Mouse (Mus musculus) G1E-ER4 (cell line): Measurements from ENCODE around the gene Mier3. TPM values are rescaled to one million over a fixed set of nuclear protein-coding genes. Genes with fewer than 3 reads are reported as not detected.

Source experiments
- GATA1 ChIP-seq: IDR thresholded peaks from one replicate; pipeline ENCODE4 v1.8.0; 2012; ENCODE audit warnings: low read length, inconsistent platforms
- polyA plus RNA-seq: library from polyadenylated mRNA; stranded (reverse); fragments of >175 nt; gene quantifications from 2 replicates; pipeline ENCODE4 v1.2.3, GENCODE M21; 2012

Gene Mier3
- 0.99 and 1.2 TPM in 2 replicates for polyA plus RNA-seq

DNA sequence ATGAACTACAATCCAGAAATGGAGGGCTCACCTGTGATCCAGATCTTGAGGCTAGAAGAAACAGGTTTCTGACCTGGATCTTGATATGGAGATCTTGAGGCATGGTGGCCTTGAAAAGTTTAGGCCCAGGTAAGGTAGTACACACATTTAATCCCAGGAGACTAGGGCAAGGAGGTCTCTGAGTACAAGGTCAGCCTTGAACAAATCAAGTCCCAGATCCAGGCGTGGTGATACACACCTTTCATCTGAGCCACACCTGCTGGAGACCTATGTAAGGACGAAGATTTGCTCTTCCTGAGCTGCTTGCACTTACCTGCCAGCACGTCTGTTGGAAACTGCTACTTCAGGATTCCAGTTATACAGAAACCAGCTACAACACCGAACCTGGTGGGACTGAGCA is at the start of gene Mier3:
Gene Mier3 (plus strand): TSS at position 301 of the 400 bp plus-strand sequence.
- no peak for TF ChIP-seq GATA1

DNA sequence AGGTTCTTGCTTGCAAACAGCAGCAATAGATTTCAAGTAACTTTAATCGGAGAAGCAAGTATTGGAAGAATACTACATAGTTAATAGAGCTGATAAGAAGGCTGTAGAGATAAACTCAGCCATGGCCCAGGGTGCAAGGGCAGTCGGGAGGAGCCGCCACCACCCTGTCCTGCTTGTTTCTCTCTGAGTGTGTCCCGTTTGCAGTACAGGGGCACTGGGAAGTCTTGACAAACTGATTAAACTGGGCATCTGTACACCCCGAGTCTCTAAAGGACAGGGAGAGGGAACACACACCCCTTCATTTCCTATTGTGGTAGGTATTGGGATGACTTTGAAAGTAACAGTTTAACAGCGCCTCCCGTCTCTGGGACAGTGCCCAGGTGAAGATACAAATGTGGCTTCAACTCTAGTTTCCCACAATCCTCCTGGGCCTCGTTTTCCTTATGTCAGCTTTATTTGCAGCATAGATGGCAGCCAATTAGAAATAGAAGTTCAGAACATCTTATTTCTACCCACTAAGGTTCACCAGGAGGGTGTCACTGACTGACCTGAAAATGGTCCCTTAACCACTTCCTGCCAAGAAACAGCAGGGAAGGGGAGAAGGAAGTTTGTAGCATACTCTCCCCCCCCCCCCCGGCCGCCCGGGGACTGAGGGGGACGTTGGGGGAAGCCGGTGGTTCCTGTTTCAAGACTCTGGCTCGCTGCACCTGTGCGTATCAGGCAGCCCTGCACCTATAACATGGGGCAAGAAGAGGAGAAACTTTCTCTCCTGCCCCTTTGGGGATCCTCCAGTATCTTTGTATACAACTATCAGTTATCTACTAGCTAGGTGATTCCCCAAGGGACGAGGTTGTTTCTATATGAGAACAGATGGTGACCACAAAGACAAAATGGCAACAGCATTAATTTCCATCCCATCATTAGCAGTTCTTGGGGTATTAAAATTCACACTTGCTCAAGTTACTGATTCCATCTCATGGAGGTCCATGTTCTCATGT is 46.3 kb upstream of the Mier3 start:
- no peak for TF ChIP-seq GATA1

DNA sequence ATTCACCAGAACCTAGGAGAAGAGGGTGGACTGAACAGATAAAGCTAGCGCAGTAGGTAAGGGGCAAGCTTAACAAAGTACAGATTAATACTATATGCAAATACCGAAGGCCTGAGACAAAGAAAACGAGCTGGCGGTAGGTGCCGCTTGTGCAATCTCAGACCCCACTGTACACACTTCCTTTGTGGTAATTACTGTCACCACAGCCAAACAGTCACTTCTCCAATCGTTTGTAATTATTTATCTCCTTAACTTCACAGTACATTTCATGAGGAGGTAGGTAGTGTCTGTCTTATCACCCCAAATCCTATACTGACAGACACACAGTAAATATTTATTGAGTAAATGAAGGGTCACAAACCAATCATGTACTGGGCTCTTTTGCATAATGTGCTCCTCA is 40.5 kb upstream of the Mier3 start:
- peak; percentile 66 for TF ChIP-seq GATA1

DNA sequence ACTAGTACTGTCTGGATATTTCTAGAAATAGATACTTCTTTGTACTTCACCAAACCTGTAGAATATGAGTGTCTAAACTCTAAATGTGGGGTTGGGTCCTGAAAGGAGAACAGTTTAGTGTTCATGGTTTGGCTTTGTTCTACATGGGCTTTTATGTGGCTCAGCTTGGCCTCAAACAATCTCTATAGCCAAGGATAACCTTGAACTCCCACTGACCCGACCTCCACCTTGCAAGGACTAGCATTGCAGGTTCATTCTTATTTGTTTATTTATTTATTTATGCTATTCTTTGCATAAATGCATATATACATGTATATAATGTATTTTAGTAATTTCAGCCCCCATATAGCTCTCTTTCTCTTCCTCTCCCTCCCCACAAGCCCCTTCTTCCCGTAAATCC is 37.1 kb upstream of the Mier3 start:
- no peak for TF ChIP-seq GATA1

DNA sequence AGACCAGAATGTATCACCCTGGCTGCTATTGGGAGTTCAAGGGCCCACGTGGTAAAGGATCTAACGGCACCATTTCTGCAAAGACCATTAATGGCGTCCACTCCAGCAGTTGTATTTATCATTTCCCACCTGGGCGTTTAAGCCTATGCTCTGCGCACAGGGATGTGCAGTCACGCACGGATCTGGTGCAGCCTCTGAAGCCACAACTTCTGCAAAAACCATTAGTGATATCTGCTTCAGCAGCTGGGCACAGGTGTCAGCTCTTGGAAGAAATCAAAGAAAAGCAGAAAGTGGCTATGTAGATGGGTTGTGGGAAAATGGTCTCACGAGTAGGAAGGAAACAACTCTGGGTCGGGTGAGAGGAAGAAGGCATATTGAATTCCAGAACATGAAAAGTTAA is 34.6 kb upstream of the Mier3 start:
- TF ChIP-seq GATA1, result no peak

DNA sequence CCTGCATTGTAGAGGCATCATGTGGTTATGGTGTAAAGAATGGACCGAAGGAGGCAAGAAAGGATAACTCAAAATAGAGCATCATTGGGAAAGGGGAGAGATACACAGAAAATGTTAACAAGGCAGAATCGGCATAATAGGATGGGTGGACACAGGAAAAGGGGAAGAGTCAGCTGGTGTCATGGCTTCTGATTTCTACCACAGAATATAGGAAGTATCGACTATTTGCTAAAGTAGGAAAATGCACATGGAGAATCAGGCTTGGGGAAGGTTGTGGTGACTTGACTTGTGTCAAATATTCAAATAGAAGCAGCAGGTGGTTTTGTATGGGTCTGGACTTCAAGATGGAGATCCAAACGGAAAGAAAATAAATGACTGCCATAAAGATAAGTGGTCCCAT is 33.5 kb upstream of the Mier3 start:
- no peak for TF ChIP-seq GATA1

DNA sequence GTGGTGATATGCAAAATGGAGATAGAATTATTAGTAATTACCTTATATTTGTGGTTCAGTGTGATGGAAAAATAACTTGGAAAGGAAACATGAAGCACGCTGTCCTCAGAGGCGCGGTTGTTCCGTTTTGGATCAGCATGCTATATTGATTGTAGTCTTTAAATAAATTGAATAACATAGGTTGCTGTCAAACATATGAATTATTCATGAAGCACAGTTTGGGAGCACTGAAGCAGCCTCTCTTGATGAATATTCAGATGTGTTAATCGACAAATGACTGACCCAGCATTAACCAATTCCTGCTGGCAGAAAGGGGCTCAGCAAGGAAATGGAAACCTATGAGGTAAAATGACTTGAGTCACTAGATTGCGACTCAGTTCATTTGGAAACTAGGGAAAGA is 29.8 kb upstream of the Mier3 start:
- TF ChIP-seq GATA1, result no peak

DNA sequence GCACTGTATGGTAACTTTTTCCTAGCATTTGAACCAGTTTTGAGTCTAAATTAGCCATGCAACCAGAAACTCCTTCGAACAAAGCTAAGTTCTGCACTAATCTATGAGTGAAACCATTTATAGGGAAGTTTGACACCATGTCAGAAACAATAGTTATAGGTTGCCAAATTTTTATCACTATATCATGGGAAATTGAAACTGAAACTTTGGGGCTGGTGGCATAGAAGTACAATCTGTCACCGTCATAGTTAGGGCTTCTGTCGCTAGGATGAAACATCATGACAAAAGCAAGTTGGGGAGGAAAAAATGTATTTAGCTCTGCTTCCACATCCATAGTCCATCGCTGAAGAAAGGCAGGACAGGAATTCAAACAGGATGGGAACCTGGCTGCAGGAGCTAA is 25.5 kb upstream of the Mier3 start:
- no peak for TF ChIP-seq GATA1

DNA sequence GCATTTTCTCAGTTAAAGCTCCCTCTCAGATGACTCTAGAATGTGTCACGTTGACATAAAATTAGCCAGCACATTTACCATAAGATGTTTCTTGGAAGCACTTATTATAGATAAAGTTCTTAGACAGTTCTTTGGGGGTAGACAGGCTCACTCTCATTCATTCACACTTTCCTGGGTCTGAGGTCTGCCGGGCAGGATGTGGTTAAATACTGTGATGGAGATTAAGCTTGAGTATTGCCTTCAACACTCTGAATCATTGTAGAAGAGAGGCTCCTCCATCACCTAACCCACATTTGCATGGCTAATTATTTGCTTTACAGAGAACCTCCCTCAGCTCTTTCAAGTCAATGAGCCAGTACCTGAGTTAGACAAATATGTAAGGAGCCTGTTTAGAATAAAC is 24.9 kb upstream of the Mier3 start:
- TF ChIP-seq GATA1, result no peak

DNA sequence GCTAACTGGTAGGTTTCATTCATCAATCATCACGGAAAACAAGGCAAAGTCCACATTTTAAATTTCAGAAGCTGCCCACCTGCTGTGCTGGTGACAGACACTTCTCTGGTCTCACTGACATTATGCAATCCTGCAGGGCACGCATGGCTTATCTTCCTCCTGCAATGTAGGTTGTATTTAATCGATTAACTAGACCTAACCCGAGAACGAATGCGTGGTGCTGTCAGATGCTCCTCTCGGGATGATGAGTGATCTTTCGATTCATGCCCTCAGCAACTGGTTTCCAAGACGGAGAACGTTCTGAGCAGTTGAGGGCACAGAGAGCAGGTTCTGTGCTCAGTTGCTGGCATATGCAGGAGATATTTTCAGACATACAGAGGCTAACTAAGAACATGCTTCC is 24.5 kb upstream of the Mier3 start:
- TF ChIP-seq GATA1, result no peak

DNA sequence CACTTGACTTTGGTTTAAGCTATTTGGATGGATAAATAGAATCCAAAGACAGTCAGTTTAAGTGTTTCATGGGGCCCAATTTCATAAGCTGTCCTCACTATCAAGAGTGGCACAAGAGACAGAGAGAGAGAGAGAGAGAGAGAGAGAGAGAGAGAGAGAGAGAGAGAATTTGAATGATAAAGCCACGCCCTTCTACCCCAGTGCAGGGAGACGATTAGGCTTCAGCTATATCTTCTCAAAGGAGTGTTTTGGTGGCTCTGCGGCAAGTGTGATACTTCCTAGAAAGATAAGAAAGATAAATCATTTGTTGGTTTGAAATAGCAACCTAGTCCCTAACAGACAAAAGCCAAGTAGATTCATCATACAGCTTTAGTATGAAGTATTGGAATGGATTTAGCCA is 24.0 kb upstream of the Mier3 start:
- peak; percentile 40 for TF ChIP-seq GATA1

DNA sequence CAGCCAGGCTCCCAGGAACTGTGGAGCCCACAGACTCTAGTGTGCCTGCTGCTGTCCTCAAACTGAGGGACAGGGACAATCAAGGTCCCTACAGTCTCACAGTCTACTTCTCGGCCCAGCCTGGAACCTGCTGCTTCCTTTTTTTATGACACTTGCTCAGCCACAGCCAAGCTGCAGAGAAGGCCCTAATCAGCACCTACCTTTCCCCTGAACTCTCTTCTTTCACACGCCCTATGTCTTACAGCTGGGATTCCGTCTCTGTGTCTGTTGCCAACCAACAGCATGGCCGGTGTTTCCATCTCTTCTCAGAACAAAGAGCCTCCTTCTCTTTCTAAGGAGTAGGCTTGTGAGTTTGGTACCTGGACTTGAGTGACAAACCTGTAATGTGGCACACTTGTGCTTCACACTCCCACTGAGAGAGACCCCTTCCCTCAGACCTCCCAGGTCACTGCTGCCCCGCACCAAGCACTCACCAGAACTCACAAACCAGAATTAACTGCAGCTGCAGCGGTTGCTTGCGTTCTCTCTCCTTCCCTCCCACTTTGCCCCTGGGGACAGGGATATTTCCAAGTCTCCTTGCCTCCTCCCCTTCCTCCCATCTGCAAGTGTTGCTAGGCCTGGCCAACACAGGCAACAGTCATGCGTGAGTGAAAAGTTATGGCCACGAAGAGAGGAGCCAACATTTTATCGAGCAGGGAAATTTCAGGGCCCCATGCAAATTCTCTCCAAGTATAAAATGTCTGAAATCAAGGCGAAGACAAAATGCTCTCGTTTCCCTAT is 22.1 kb upstream of the Mier3 start:
- TF ChIP-seq GATA1, result no peak

DNA sequence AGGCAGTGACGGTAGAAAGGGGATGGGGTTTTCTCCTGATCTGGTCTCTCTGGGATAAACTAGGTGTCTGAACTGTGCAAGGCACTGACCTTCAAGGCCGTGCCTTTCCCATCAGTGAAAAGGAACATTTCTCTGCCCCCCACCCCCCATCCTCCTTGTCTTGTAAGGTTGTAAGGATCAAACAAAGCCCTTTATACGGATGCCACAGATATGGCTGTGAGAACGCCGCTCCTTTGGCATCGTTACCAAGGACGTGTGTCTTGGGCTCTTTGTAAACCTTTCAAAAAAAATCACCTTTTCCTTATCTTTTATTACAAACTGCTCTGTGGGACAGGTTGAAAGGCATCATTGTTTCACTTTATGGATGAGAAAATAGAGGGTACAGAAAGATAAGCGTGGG is 21.3 kb upstream of the Mier3 start:
- TF ChIP-seq GATA1, result no peak

DNA sequence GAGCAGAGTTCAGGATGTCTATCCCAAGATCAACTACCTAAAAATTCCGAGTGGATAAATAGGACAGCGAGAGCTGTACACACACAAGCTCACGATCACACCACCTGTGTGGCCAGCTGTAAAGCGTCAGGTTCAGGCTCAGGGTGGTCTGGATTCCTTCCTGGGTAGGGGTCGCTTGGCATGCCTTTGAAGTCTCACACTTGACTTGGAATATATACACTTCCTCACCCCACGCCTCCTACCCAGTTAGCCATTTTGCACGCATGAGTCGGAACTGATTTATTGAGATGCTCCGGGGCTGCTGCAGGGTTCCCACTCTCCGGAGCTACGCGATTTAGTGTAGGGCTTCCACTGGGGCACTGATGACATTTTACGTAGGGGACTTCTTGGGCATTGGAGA is 20.7 kb upstream of the Mier3 start:
- TF ChIP-seq GATA1, result no peak

DNA sequence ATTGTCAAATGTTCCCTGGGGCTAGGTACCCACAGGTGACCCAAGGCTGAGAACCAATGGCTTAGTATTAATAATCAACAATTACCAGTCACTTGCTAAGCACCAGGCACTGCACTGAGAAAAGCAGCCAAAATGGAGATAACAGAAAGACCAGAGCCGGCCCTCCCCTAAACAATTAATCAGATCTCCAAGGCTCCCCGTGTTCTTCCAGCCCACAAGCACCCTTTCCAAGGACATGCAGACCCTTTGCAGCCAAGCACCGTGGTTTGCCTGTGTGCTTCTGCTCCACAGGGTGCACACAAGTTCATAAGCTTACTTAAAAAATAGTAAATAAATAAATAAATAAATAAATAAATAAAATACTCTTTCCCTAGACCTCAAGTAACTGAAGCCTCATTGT is 20.2 kb upstream of the Mier3 start:
- no peak for TF ChIP-seq GATA1

DNA sequence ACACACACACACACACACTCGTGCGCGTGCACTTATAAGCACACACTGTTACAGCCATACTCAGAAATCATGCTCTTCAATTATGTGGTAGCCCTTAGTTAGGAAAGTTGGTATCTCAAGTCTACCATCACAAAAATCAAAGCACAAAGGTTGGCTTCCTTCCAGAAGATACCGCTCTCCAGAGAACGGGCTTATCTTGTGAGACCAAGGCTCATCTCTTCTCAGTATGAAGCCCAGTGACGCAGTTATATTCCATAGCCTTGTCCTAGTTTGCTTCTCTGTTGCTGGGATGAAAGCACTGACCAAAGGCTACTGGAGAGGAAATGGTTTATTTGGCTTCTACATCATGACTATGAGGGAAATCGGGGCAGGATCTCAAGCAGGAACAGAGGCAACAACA is 12.8 kb upstream of the Mier3 start:
- TF ChIP-seq GATA1, result no peak

DNA sequence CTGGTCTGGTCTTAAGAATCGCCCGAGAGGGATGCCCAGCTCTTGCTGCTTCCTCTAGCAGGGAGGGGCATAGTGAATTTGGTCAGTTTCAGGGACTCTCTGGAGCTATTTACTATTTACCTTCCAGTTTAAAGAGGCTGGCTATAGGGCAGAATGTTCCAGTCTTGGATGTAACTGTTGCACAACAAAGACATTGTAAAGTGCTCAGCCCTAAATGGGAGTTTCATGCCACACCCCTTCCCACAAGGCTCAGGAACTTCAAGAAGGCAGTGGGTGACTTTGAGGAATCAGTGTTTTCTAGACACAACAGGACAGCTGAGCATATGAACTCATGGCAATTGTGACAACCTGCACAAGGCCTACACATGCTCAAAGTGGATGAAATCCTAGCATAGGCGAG is 3.9 kb upstream of the Mier3 start:
- TF ChIP-seq GATA1, result no peak
